Mouse (Mus musculus) NIH3T3 (cell line): ENCODE measurements around the gene Kmt5a.
"Not testable (repeated sequence)": the region's sequence is repeated elsewhere in the genome, so short reads cannot be mapped to it uniquely, and the experiment has no call there.

ENCODE experiments used
- DNase-seq: peaks from one replicate; pipeline ENCODE4 v3.0.0-alpha.2; 2012; ENCODE audit warnings: low read depth

Kmt5a gene

GRCm38 (mm10) chr5:124446301-124446881 is 6.7 kb downstream of the Kmt5a start:
- peak; percentile 86 for DNase-seq

DNA sequence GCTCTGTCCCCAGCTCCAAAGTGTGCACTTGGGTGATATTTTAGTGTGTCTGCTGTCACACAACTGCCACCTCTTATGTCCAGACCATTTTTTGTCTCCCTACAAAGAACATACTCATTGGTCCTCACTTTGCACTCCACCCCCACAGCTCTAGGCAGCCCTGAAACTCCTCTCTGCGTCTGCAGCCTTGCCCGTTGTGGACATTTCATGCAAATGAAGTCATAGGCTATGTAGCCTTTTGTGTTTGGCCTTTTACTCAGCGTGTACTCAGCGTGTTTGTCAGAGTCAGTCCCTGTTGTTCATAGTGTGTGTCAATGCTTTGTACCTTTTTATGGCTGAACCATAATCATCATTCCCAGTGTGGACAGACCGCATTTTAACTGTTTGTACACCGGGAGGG is 9.8 kb downstream of the Kmt5a start:
- peak; percentile 81 for DNase-seq

GRCm38 (mm10) chr5:124450051-124450450 is 10.3 kb downstream of the Kmt5a start:
- no peak for DNase-seq

GRCm38 (mm10) chr5:124450641-124451340 is 11.1 kb downstream of the Kmt5a start:
- DNase-seq = no peak

- no peak for DNase-seq
Measured at GRCm38 (mm10) chr5:124452494-124453228, 12.9 kb downstream of the Kmt5a start.

DNA sequence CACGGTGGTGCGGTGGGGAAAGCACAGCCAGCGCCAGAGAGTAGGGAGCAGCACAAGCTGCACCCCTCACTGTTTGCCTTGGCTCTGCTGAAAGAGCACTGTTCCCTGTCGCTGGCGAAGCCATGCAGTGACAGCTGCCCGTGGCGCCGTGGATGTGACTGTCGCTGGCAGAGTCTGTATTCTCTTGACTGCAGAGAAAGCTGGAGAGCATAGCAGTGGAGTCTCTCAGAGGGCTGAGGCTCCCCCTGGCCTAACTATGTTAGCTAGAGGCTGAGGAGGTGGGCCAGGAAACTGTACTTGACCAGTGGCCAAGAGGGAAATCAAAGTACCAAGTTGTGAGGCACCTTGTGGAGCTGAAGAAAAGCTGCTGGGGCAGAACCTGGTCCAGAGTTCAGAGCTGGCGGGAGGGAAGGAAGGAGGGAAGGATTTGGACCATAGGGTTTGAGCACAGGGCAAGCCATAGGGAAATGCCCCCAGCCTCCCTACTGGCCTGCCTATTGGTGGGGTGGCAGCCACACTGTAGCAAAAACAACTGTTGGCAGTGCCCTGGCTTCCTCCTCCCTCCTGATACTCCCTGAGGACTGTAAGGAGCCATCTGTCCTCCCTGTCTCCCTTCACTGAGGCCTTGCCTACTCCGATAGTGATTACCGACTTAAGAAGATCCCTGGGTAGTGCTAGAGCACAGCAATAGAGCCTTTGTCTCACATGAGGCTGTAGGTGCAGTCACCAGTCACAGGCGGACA is 13.8 kb downstream of the Kmt5a start:
- no peak for DNase-seq

DNA sequence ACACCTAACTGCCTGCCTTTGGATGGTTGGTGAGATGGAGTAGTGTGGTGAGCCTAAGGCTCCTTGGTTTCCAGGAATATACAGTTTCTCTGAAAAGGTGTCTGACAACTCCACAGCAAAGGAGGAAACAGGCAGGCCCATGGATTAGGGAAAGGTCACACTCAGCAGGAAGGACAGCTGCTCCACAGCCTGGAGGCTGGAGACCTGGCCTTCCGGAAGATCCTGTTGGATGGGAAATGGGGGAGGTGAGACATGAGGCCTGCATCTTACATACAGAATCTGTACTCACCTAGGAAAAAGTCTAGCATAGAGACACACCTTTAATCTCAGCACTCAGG is 14.3 kb downstream of the Kmt5a start:
- no peak for DNase-seq

- no peak for DNase-seq
Measured at GRCm38 (mm10) chr5:124456762-124457161, 17.0 kb downstream of the Kmt5a start.

DNA sequence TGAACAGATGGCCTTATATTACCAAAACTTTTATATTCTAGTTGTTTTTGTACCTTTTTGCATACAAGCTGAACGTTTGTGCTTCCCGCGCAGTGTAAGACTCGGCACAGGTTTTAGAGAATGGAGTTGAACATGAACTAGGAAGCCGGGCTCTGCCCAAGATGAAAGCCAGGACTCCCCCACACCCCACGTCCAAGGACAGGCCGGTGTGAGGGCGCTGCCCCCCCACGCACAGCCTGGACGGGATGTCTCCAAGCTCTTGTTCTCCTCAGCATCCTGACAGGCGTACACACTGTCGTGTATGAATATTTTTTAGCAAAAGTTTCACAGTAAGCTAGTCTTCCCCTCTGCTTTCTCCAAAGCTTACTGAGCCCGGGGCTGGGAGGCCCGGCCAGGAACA is 21.2 kb downstream of the Kmt5a start:
- not testable (repeated sequence) for DNase-seq

- no peak for DNase-seq
Measured at GRCm38 (mm10) chr5:124462297-124463025, 22.7 kb downstream of the Kmt5a start.

GRCm38 (mm10) chr5:124463462-124463861 is 23.7 kb downstream of the Kmt5a start:
- DNase-seq = no peak

- DNase-seq = no peak
Measured at GRCm38 (mm10) chr5:124464905-124465304, 25.2 kb downstream of the Kmt5a start.

- peak; percentile 35 for DNase-seq
Measured at GRCm38 (mm10) chr5:124467766-124468165, 28.0 kb downstream of the Kmt5a start.

DNA sequence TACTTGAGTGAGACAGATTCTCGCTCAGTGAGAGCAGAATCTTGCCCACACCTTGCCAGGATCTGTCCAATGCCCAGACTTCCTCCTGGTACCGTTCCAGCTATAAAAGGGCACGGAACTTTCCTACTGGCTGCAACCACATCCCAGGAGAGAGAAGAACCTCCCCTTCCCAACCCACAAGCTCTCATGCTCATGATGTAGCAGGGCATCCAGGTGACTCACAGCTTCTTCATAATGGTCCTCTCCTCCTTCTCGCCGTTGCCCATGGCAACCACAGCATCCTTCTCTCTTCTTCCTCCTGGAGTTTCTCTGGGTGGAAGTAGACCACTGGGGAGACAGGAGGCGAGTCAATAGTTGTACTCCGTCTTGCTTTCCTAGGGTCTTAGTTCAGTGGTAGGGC is 28.6 kb downstream of the Kmt5a start:
- DNase-seq = no peak

GRCm38 (mm10) chr5:124469486-124469885 is 29.8 kb downstream of the Kmt5a start:
- no peak for DNase-seq

- no peak for DNase-seq
Measured at GRCm38 (mm10) chr5:124470591-124471171, 31.0 kb downstream of the Kmt5a start.

- no peak for DNase-seq
Measured at GRCm38 (mm10) chr5:124478873-124479204, 39.1 kb downstream of the Kmt5a start.

DNA sequence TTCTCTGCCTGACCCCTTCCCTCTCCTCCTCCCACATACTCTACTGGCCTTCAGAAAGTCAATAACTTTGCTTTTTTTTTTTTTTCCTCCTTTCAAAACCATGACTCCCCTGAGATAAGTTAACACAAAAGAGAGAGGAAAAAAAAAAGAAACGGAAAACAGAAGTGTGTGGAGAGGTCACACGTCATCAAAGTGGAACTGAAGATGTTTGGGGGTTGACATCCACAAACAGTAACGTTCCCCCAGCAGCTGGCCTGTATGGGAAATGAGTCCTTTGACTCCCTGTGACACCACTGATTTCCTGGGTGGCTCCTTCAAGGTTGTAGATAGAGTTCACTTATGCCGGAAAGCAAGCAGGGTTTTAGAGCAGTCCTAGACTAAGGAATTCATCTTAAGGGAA is 40.4 kb downstream of the Kmt5a start:
- DNase-seq = no peak

DNA sequence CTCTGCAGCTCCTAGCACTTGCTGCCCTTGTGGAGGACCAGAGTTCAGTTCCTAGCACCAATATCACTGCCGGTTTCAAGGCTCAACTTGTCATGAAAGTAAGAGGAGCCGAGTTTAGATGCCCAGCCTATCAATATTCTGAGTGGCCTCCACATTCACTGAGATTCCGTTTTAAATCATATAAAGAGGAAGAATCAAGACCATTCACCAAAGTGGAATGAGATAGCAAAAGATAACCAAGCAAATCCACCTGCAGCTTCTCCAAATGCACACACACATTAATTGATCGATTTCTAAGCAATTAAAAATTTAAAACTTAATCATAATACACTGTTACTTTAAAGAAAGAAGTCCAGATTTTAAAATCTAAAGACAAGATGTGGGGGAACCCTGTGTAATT is 42.0 kb downstream of the Kmt5a start:
- no peak for DNase-seq

- DNase-seq = no peak
Measured at GRCm38 (mm10) chr5:124482436-124482965, 42.8 kb downstream of the Kmt5a start.

DNA sequence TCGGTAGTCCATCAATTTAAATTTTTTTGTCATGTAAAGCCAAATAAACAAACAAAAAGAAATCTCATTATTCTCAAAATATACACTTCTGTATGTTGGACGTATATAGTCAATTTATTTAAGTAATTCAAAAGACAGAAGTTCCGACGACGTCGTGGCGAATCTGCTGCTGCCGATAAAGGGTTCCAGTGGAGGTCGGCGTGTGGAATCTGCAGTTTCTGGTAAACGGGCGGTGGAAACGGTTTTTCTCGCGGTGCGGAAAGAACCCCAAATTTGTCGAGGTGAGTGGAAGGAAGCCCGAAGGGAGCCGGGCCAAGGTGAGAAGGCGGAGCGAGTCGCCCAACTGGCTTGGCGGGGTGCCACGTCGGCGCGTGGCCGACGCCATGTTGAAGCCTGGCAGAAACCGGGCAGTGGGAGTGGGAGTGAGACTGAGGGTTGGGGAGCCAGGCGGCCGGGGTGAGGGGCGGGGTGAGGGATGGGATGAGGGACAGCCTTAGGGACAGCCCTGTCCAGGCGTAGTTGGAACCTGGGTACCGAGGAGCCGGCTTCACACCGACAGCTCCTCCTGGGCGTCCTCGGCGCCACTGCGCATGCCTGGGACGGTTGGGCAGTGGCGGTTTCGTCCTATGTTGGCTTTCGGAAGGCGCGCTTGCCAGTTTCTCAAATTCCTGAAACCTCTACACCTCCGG is 43.4 kb downstream of the Kmt5a start, which contains the start of gene Snrnp35:
Gene Snrnp35, plus strand, starts transcription at position 169 of the 689 bp plus-strand sequence.
- DNase-seq = peak; percentile 98
